Mouse (Mus musculus) G1E (cell line): Measurements from ENCODE around the gene Atp2a3. TPM values are rescaled to one million over a fixed set of nuclear protein-coding genes. Genes with fewer than 3 reads are reported as not detected.

Experiments used
- ATAC-seq: 2 replicates; pipeline ENCODE4 v1.8.0; 2016; ENCODE audit warnings: mild to moderate bottlenecking; ENCODE audit not compliant: insufficient number of reproducible peaks, poor library complexity, low FRiP score, severe bottlenecking; ENCODE audit errors: extremely low read depth
- DNase-seq: peaks from one replicate; pipeline ENCODE4 v3.0.0; 2012; ENCODE audit warnings: low spot score
- H3K27me3 ChIP-seq: 2 replicates; pipeline ENCODE4 v1.6.1; 2012; ENCODE audit warnings: mild to moderate bottlenecking, low read length, inconsistent platforms; ENCODE audit not compliant: insufficient read depth
- H3K36me3 ChIP-seq: replicated peaks from 2 replicates; pipeline ENCODE3; 2012; ENCODE audit warnings: mild to moderate bottlenecking, inconsistent platforms
- H3K4me1 ChIP-seq: 2 replicates; pipeline ENCODE4 v1.6.1; 2012; ENCODE audit warnings: low read depth, low read length, inconsistent platforms, mixed read lengths; ENCODE audit not compliant: insufficient read depth
- H3K4me3 ChIP-seq: 2 replicates; pipeline ENCODE4 v1.5.1; 2012; ENCODE audit warnings: low read depth, mild to moderate bottlenecking, inconsistent platforms, low read length, moderate library complexity, mixed read lengths
- H3K9me3 ChIP-seq: replicated peaks from 2 replicates; pipeline ENCODE4 v1.6.1; 2012; ENCODE audit warnings: inconsistent platforms
- CTCF ChIP-seq: IDR thresholded peaks from 2 replicates; pipeline ENCODE4 v1.5.1; 2012; ENCODE audit warnings: low read depth, low read length, inconsistent platforms, mixed read lengths
- GATA1 ChIP-seq: IDR thresholded peaks from 2 replicates; pipeline ENCODE4 v1.6.1; 2012; ENCODE audit warnings: borderline replicate concordance, low read length, inconsistent platforms, mixed read lengths
- GATA2 ChIP-seq: IDR thresholded peaks from 2 replicates; pipeline ENCODE4 v1.6.1; 2012; ENCODE audit warnings: low read depth, low read length, inconsistent platforms, borderline replicate concordance
- POLR2AphosphoS5 ChIP-seq: IDR thresholded peaks from 2 replicates; pipeline ENCODE4 v1.6.1; 2012; ENCODE audit warnings: low read depth, low read length, inconsistent platforms; ENCODE audit not compliant: insufficient replicate concordance
- TAL1 ChIP-seq: conservative IDR thresholded peaks from 2 replicates; pipeline ENCODE4 v1.6.1; 2012; ENCODE audit warnings: low read depth, low read length, inconsistent platforms, mixed read lengths
- polyA plus RNA-seq: library from polyadenylated mRNA; stranded (reverse); fragments of >175 nt; gene quantifications from 2 replicates; pipeline ENCODE4 v1.2.3, GENCODE M21; 2012
- total RNA-seq, 2 experiments: library from RNA; stranded (forward) in 1 of 2; stranded (reverse) in 1 of 2; fragments of 200-1000 nt in 1 of 2; fragments of >200 nt in 1 of 2; fragmentation: Nextera tagmentation in 1 of 2; gene quantifications; 2 replicates each; pipeline ENCODE4 v1.2.3; 2014 to 2017

Gene Atp2a3
- total and polyA plus RNA-seq, 3 experiments, result 63.9 to 101 (median 95.8) TPM

- peak overlapping the region; percentile 27; the same call in 1 of the 2 replicates for H3K4me3 ChIP-seq
- H3K27me3 ChIP-seq, result peaks cover 13% of the 10 kb centered on the region; the same call in 1 of the 2 replicates
- peak; percentile 40; the same call in 1 of the 2 replicates for ATAC-seq
- DNase-seq, result peak; percentile 55
- TF ChIP-seq GATA1, result no peak
- no peak for TF ChIP-seq GATA2
- no peak for TF ChIP-seq TAL1
- TF ChIP-seq CTCF, result no peak
- no peak for TF ChIP-seq POLR2AphosphoS5
- no peaks in the 10 kb centered on the region for H3K9me3 ChIP-seq
- H3K36me3 ChIP-seq, result no peaks in the 10 kb centered on the region
- peaks cover 37% of the 10 kb centered on the region for H3K4me1 ChIP-seq
Measured at GRCm38 (mm10) chr11:72997529-72998326, 36.8 kb downstream of the Atp2a3 start.

- Histone ChIP-seq H3K4me1 (peaks cover 33% of the 10 kb centered on the region), H3K27me3 (peaks cover 11% of the 10 kb centered on the region), H3K4me3 (peak within 1 kb of the TSS; percentile 51; the same call in 1 of the 2 replicates), H3K9me3 (no peaks in the 10 kb centered on the region), H3K36me3 (no peaks in the 10 kb centered on the region)
- TF ChIP-seq GATA2 (no peak), TAL1 (no peak), POLR2AphosphoS5 (no peak), CTCF (no peak), GATA1 (no peak)
- ATAC-seq (peak; percentile 81), DNase-seq (peak; percentile 84)
Measured at GRCm38 (mm10) chr11:72998771-72999170, 37.8 kb downstream of the Atp2a3 start, which contains the start of gene P2rx1. TSS of gene P2rx1 (plus strand) at chr11:72999103.

GRCm38 (mm10) chr11:73001029-73001428, 40.1 kb downstream of the Atp2a3 start:
- Histone ChIP-seq H3K4me1 (peaks cover 33% of the 10 kb centered on the region), H3K4me3 (no peak overlapping the region), H3K36me3 (no peaks in the 10 kb centered on the region), H3K27me3 (peaks cover 6% of the 10 kb centered on the region), H3K9me3 (no peaks in the 10 kb centered on the region)
- ATAC-seq, result no peak
- no peak for DNase-seq
- no peak for TF ChIP-seq GATA2
- peak; percentile 80 for TF ChIP-seq CTCF

DNA sequence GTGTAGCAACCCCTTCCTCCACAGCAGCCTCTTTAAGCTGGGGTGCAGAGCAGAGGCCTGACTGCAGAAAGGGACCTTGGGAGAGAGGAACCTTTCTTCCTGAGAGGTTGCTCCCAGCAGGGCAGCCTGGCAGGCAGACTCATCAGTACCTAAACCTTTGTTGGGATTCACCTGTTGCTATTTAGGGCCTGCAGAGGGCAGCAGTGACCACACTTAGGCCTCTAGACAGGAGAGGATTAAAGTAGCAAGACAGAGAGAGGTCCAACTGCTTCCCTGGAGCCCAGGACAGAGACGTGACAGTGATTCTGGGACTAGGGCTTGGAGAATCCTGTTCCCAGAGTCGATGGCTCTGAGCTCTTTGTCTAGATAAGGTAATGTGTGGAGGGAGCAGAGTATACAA, 45.4 kb downstream of the Atp2a3 start:
- Histone ChIP-seq H3K36me3 (peaks cover 15% of the 10 kb centered on the region), H3K27me3 (peaks cover 34% of the 10 kb centered on the region), H3K4me1 (peaks cover 12% of the 10 kb centered on the region), H3K9me3 (no peaks in the 10 kb centered on the region), H3K4me3 (no peak overlapping the region)
- no peak; the same call in 1 of the 2 replicates for ATAC-seq
- no peak for DNase-seq
- TF ChIP-seq CTCF (peak; percentile 46; the same call in 1 of the 2 replicates), GATA2 (no peak)

- Histone ChIP-seq H3K27me3 (peaks cover 35% of the 10 kb centered on the region), H3K36me3 (peaks cover 15% of the 10 kb centered on the region), H3K4me3 (no peak overlapping the region), H3K9me3 (no peaks in the 10 kb centered on the region), H3K4me1 (peaks cover 12% of the 10 kb centered on the region)
- no peak for DNase-seq
- no peak for ATAC-seq
- TF ChIP-seq GATA2, result no peak
- TF ChIP-seq CTCF, result no peak
- TF ChIP-seq POLR2AphosphoS5, result no peak
- TF ChIP-seq TAL1, result no peak
- no peak for TF ChIP-seq GATA1
Measured at GRCm38 (mm10) chr11:73007113-73007512, 46.1 kb downstream of the Atp2a3 start.

DNA sequence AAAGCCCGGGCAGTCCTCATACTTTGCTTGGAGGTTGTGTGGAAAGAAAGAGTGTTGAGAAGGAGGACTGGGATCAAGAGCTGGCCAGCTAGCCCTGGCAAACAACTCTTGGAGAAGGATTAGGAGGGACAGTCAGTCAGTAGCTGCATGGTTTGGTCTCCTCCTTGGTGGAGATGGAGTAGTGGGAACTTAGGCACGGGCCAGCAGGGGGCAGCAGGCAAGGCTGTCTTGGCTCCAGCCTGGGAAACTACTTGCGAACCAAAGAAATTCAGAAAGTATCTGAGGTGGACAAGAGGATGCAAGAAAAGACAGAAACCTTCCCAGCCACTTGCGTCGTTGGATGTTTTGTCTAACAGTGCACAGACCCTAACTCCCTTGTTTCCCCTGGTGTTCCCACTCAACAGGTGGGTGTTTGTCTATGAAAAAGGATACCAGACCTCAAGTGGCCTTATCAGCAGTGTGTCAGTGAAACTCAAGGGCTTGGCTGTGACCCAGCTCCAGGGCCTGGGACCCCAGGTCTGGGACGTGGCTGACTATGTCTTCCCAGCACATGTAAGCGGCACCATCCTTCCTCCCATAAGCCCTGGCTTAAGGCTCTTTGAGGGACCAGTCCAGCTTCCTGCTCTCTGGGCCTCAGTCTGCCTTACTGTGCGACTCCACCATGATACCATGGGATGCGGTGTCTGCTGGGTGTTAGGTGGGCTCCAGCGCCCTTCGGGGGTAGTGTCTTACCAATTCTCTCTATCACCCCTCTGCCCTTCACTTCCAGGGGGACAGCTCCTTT, 46.9 kb downstream of the Atp2a3 start:
- H3K4me3 ChIP-seq, result no peak overlapping the region
- TF ChIP-seq GATA1, result no peak
- peak; percentile 61 for TF ChIP-seq CTCF
- no peak for TF ChIP-seq POLR2AphosphoS5
- TF ChIP-seq TAL1, result no peak
- H3K4me1 ChIP-seq, result peaks cover 12% of the 10 kb centered on the region
- ATAC-seq (no peak), DNase-seq (no peak)
- peaks cover 35% of the 10 kb centered on the region for H3K27me3 ChIP-seq
- H3K9me3 ChIP-seq, result no peaks in the 10 kb centered on the region
- H3K36me3 ChIP-seq, result peaks cover 15% of the 10 kb centered on the region
